Mouse (Mus musculus): ENCODE data around the gene Timm8a1.
"Not testable (repeated sequence)": the region's sequence is repeated elsewhere in the genome, so short reads cannot be mapped to it uniquely, and the experiment has no call there.

GRCm38 (mm10) chrX:134539795-134540194 is 1.9 kb downstream of the Timm8a1 start:
- peak; percentile 14 for TF ChIP-seq CTCF (IDR thresholded peaks at IDR 0.05; ENCODE audit: low read depth, low read length)
- TF ChIP-seq POLR2A (IDR thresholded peaks at IDR 0.05; ENCODE audit: insufficient read depth, low read length); EP300 (IDR thresholded peaks at IDR 0.05; ENCODE audit: insufficient read depth, low read depth, low read length): not testable (repeated sequence)
